Comparison of ENCODE assay signal across 8 mouse cellular contexts in the genomic region with DNA sequence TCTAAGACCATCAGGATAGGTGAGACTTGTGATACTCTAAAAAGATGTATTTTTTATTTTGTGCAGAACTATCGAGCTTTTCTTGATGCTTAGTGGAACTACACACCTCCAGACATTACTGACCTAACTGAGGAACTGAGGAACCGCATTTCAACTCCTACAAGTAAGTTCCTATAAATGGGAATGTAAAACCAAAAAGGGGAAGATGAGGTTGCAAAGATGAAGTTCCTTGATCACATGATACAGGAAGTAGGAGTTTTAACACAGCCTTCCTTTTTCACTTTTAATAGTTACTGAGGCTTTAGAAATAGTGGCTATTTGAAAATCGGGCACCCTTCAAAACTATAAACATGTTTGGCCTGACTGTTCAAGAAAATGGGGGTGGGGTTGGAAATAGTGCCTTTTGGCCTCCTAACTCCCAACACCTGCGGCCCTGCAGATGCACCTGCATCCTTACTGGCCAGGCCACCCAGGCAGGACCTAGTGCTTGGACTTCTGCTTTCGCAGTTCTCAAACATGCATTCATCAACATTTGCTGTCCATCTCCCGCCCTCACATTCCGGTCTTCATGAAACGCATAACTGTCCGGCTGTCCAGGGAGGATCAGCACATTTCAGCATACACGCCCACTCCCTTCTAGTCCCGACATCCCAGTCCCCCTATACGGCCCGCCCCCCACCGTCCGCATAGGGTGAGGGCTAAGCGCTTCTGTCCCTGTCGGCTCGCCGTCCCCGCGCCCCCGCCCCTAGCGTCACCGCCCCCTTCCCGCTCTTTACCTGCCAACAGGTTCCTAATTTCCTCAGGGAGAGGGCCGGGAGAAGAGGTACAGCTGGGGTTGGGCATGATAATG. TPM values are rescaled to one million over a fixed set of nuclear protein-coding genes. Genes with fewer than 3 reads are reported as not detected.
DNase-seq lines count a peak whose midpoint lies in the region; ATAC-seq lines count a peak whose summit lies in the region.

No protein-coding gene starts in this region.

- peaks cover 28% of the 10 kb centered on the region; the same call in 1 of the 2 replicates for H3K27me3 ChIP-seq in lung, embryonic 15.5 days
- H3K27me3 ChIP-seq in hindbrain, embryonic 14.5 days (ENCODE audit: control insufficient read depth, insufficient read depth, low read length): peaks cover 43% of the 10 kb centered on the region

- peaks cover 21% of the 10 kb centered on the region for H3K4me1 ChIP-seq in lung, embryonic 15.5 days
- H3K4me1 ChIP-seq in hindbrain, embryonic 14.5 days (replicated peaks; ENCODE audit: control insufficient read depth, insufficient read depth, low read length): peaks cover 10% of the 10 kb centered on the region; the same call in 1 of the 2 replicates

- 5% methylated on average over 26 of the region's 26 CpGs for WGBS in lung, embryonic 15.5 days
- 8% methylated on average over 26 of the region's 26 CpGs for WGBS in hindbrain, embryonic 14.5 days
- 0% methylated on average over 26 of the region's 26 CpGs for WGBS in macrophage (ENCODE audit: missing documents)

- no peaks in the 10 kb centered on the region for H3K9me3 ChIP-seq in lung, embryonic 15.5 days
- H3K9me3 ChIP-seq in hindbrain, embryonic 14.5 days (ENCODE audit: control insufficient read depth, low read length): no peaks in the 10 kb centered on the region

- peak; percentile 91 for ATAC-seq in lung, embryonic 15.5 days (ENCODE audit: borderline replicate concordance, extremely low read depth, low FRiP score, low TSS enrichment)
- ATAC-seq in hindbrain, embryonic 14.5 days (ENCODE audit: low FRiP score): peak; percentile 85

- H3K9ac ChIP-seq in lung, embryonic 15.5 days: peak overlapping the region; percentile 55
- H3K9ac ChIP-seq in hindbrain, embryonic 14.5 days: peak overlapping the region; percentile 59

- DNase-seq in lung, postnatal 14 days: no peak
- DNase-seq in c-Kit-positive CD71-positive TER-119-positive erythroid progenitor cells, embryonic 14.5 days (ENCODE audit: low spot score): peak; percentile 3
- no peak for DNase-seq in hindbrain, embryonic 14.5 days (ENCODE audit: low spot score)
- DNase-seq in thymus, postnatal 4 days: peak; percentile 76
- no peak for DNase-seq in cerebellum, adult 9-10 months
- DNase-seq in right cerebral cortex, postnatal 25 days: no peak

- peak overlapping the region; percentile 83 for H3K4me2 ChIP-seq in lung, embryonic 15.5 days
- H3K4me2 ChIP-seq in hindbrain, embryonic 14.5 days (replicated peaks): peak overlapping the region; percentile 61

- peaks cover 49% of the 10 kb centered on the region for H3K79me2 ChIP-seq in macrophage (ENCODE audit: inconsistent target)

- H3K4me3 ChIP-seq in lung, embryonic 15.5 days: peak overlapping the region; percentile 73
- peak overlapping the region; percentile 51 for H3K4me3 ChIP-seq in hindbrain, embryonic 14.5 days (replicated peaks; ENCODE audit: low read length)
- H3K4me3 ChIP-seq in macrophage (ENCODE audit: inconsistent target): peak overlapping the region; percentile 87

- no peaks in the 10 kb centered on the region for H3K36me3 ChIP-seq in lung, embryonic 15.5 days
- H3K36me3 ChIP-seq in hindbrain, embryonic 14.5 days (replicated peaks; ENCODE audit: control insufficient read depth, insufficient read depth): no peaks in the 10 kb centered on the region
- H3K36me3 ChIP-seq in macrophage (ENCODE audit: inconsistent target): no peaks in the 10 kb centered on the region

- peak overlapping the region; percentile 83 for H3K27ac ChIP-seq in lung, embryonic 15.5 days
- no peak overlapping the region for H3K27ac ChIP-seq in hindbrain, embryonic 14.5 days
- H3K27ac ChIP-seq in macrophage: peak overlapping the region; percentile 99

RNA-seq across cellular contexts. Expression of a gene that starts 0.6 kb away (rescaled TPM):
- 59.3 and 65.0 TPM in 2 replicates for polyA plus RNA-seq in lung, embryonic 15.5 days (2015; fragmentation: Nextera tagmentation; extraction: Ambion mirVana)
- polyA plus RNA-seq in hindbrain, embryonic 14.5 days (2014; fragmentation: Nextera tagmentation; extraction: Ambion mirVana): 33.1 and 38.6 TPM in 2 replicates
- total RNA-seq in macrophage (2018; cell fraction: chromatin; rRNA removed): 100 to 1,000 TPM; 231 to 577 (median 485) TPM
- total RNA-seq in macrophage (2018; cell fraction: cytosol; rRNA removed): 100 to 1,000 TPM; 133 to 221 (median 165) TPM
- total RNA-seq in macrophage (2018; cell fraction: nucleus; rRNA removed): 100 to 1,000 TPM; 205 to 459 (median 294) TPM
- polyA plus RNA-seq in macrophage (2018): 179 to 449 TPM (median 180 TPM) in 3 replicates

Comparison
In these comparisons a context has a peak if more than half of its experiments do, and no peak if none do; other contexts are left out.
1. DNase-seq: peak in c-Kit-positive CD71-positive TER-119-positive erythroid progenitor cells, embryonic 14.5 days (single experiment) and thymus, postnatal 4 days (single experiment); none in lung, postnatal 14 days (single experiment), hindbrain, embryonic 14.5 days (single experiment), cerebellum, adult 9-10 months (single experiment) and right cerebral cortex, postnatal 25 days (single experiment).
2. Peak in every context shown above with its lines, with median percentiles within 50 percentile points of each other: H3K4me3 ChIP-seq.